In genomic region chr5:33247387-33247786, GRCm38 (mm10) we compare ENCODE assay signal across 10 mouse cellular contexts. TPM values are rescaled to one million over a fixed set of nuclear protein-coding genes. Genes with fewer than 3 reads are reported as not detected.
DNase-seq lines count a peak whose midpoint lies in the region; ATAC-seq and TF ChIP-seq lines count a peak whose summit lies in the region.
"Had no signal": no experiment of that assay in that cellular context is flagged by ENCODE, and none has a peak within 500 bp of the region (broad histone marks: within the 10 kb centered on the region; RNA-seq: fewer than 3 reads in every experiment).

No protein-coding gene starts in this region.

- H3K9ac ChIP-seq in heart, adult 2 months (ENCODE audit: low read depth, low read length): no peak overlapping the region
- H3K9ac ChIP-seq in lung, embryonic 14.5 days: no peak overlapping the region
- no peak overlapping the region for H3K9ac ChIP-seq in forebrain, embryonic 16.5 days (replicated peaks; ENCODE audit: low read depth, low read length)
- H3K9ac ChIP-seq: liver, embryonic 13.5 days had no signal

- WGBS in heart, adult 2 months: 79% methylated on average over 2 of the region's 2 CpGs
- 86% methylated on average over 2 of the region's 2 CpGs for WGBS in lung, embryonic 14.5 days
- 95% methylated on average over 2 of the region's 2 CpGs for WGBS in forebrain, embryonic 16.5 days

- TF ChIP-seq EP300 in heart, adult 2 months (IDR thresholded peaks at IDR 0.05; ENCODE audit: insufficient read depth, low read depth, low read length): no peak

- no peaks in the 10 kb centered on the region for H3K27me3 ChIP-seq in heart, adult 2 months (ENCODE audit: control insufficient read depth, insufficient read depth, low read length)
- H3K27me3 ChIP-seq in lung, embryonic 14.5 days (ENCODE audit: insufficient read depth, low read length): no peaks in the 10 kb centered on the region
- H3K27me3 ChIP-seq in forebrain, embryonic 16.5 days (replicated peaks; ENCODE audit: control insufficient read depth, insufficient read depth, low read length): no peaks in the 10 kb centered on the region
- H3K27me3 ChIP-seq: liver, embryonic 13.5 days had no signal

- peaks cover 11% of the 10 kb centered on the region for H3K4me1 ChIP-seq in heart, adult 2 months (ENCODE audit: control insufficient read depth, insufficient read depth, low read length)
- H3K4me1 ChIP-seq in lung, embryonic 14.5 days (ENCODE audit: insufficient read depth): no peaks in the 10 kb centered on the region
- H3K4me1 ChIP-seq in forebrain, embryonic 16.5 days (replicated peaks; ENCODE audit: control insufficient read depth, insufficient read depth, low read length): no peaks in the 10 kb centered on the region; the same call in 1 of the 2 replicates
- H3K4me1 ChIP-seq: liver, embryonic 13.5 days had no signal

- TF ChIP-seq POLR2A in heart, adult 2 months (IDR thresholded peaks at IDR 0.05; ENCODE audit: insufficient read depth, low read depth, low read length): no peak

- no peak overlapping the region for H3K4me3 ChIP-seq in heart, adult 2 months
- H3K4me3 ChIP-seq in lung, embryonic 14.5 days (ENCODE audit: low read depth, low read length): no peak overlapping the region
- H3K4me3 ChIP-seq in forebrain, embryonic 16.5 days (replicated peaks; ENCODE audit: low read length): no peak overlapping the region
- H3K4me3 ChIP-seq: liver, embryonic 13.5 days had no signal

- H3K36me3 ChIP-seq in heart, adult 2 months (ENCODE audit: control insufficient read depth, insufficient read depth, low read length): peaks cover 6% of the 10 kb centered on the region
- peaks cover 78% of the 10 kb centered on the region for H3K36me3 ChIP-seq in lung, embryonic 14.5 days (ENCODE audit: insufficient read depth)
- peaks cover 49% of the 10 kb centered on the region for H3K36me3 ChIP-seq in forebrain, embryonic 16.5 days (ENCODE audit: control insufficient read depth, insufficient read depth)

- H3K4me2 ChIP-seq in lung, embryonic 14.5 days: no peak overlapping the region
- H3K4me2 ChIP-seq in forebrain, embryonic 16.5 days (ENCODE audit: low read length): no peak overlapping the region
- H3K4me2 ChIP-seq: liver, embryonic 13.5 days had no signal

- TF ChIP-seq CTCF in heart, adult 2 months (IDR thresholded peaks at IDR 0.05): peak; percentile 64
- TF ChIP-seq CTCF in lung, embryonic 14.5 days (IDR thresholded peaks at IDR 0.05; ENCODE audit: low read depth): peak; percentile 57

- H3K79me2 ChIP-seq in heart, adult 2 months (replicated peaks; ENCODE audit: control insufficient read depth, insufficient read depth, low read length): no peaks in the 10 kb centered on the region

- peak overlapping the region; percentile 69 for H3K27ac ChIP-seq in heart, adult 2 months
- no peak overlapping the region; the same call in 1 of the 2 replicates for H3K27ac ChIP-seq in lung, embryonic 14.5 days (ENCODE audit: low read depth)
- no peak overlapping the region for H3K27ac ChIP-seq in forebrain, embryonic 16.5 days (ENCODE audit: low read length)
- H3K27ac ChIP-seq: liver, embryonic 13.5 days had no signal

- no peak for ATAC-seq in lung, embryonic 14.5 days (ENCODE audit: insufficient read depth)
- ATAC-seq in megakaryocyte-erythroid progenitor cell, adult 5-6 weeks (replicated peaks; ENCODE audit: low FRiP score, low TSS enrichment, poor library complexity, severe bottlenecking): 0 out of 2 replicates have a peak, but pooled peaks have one; percentile 46
- no peak for ATAC-seq in forebrain, embryonic 16.5 days
- ATAC-seq: inflammation-experienced regulatory T-cells, adult 6 months had no signal

- intact Hi-C loops in heart, adult 2 months (cut with DNase I): loop anchor here (1.0 kb wide), 1 partner anchor 44 kb away; no protein-coding TSS in a partner anchor
- intact Hi-C loops in heart, postnatal 36 days (cut with DNase I): no loop called here

- peak in 1 of 2 experiments; percentile 22 for DNase-seq in heart, adult 2 months
- no peak for DNase-seq in heart, postnatal 36 days
- peak; percentile 40 for DNase-seq in lung, embryonic 14.5 days
- no peak for DNase-seq in lung, postnatal 25 days (ENCODE audit: low spot score)
- DNase-seq in cerebellum, postnatal 36 days: peak; percentile 52 to 57
- no peak for DNase-seq in spleen, adult 12 weeks (ENCODE audit: low spot score)
- DNase-seq: liver, embryonic 13.5 days had no signal

- H3K9me3 ChIP-seq in lung, embryonic 14.5 days (ENCODE audit: low read depth, low read length): no peaks in the 10 kb centered on the region
- H3K9me3 ChIP-seq in forebrain, embryonic 16.5 days (ENCODE audit: control insufficient read depth, low read length): no peaks in the 10 kb centered on the region
- H3K9me3 ChIP-seq: liver, embryonic 13.5 days had no signal

RNA-seq across cellular contexts. Expression of gene Ctbp1, which starts 27.4 kb away (rescaled TPM):
- 100 to 1,000 TPM; 213 to 227 TPM for total RNA-seq in heart, adult 2 months (2021)
- polyA plus RNA-seq in heart, adult 2 months (2012; rRNA removed): 175 and 178 TPM in 2 replicates
- 100 to 1,000 TPM; 213 to 214 TPM for total RNA-seq in heart, postnatal 36 days (2021)
- 395 and 414 TPM in 2 replicates for polyA plus RNA-seq in lung, embryonic 14.5 days (2014; fragmentation: Nextera tagmentation; extraction: Ambion mirVana)
- 208 and 216 TPM in 2 replicates for total RNA-seq in megakaryocyte-erythroid progenitor cell, adult 5-6 weeks (2014; fragmentation: Nextera tagmentation)
- total RNA-seq in megakaryocyte-erythroid progenitor cell, adult 5-6 weeks (2017): 136 and 192 TPM in 2 replicates
- 496 and 540 TPM in 2 replicates for polyA plus RNA-seq in forebrain, embryonic 16.5 days (2015; fragmentation: Nextera tagmentation; extraction: Ambion mirVana)

RNA-seq across cellular contexts. Expression of gene Spon2, which starts 29.1 kb away (rescaled TPM):
- total RNA-seq in heart, adult 2 months (2021): 10 to 100 TPM in 1 of 2 experiments, 1 to 10 TPM in 1; 2.6 to 13.7 TPM
- 13.8 and 28.5 TPM in 2 replicates for polyA plus RNA-seq in heart, adult 2 months (2012; rRNA removed)
- total RNA-seq in heart, postnatal 36 days (2021): 1 to 10 TPM; 2.1 to 2.6 TPM
- 10.5 and 12.1 TPM in 2 replicates for polyA plus RNA-seq in lung, embryonic 14.5 days (2014; fragmentation: Nextera tagmentation; extraction: Ambion mirVana)
- total RNA-seq in megakaryocyte-erythroid progenitor cell, adult 5-6 weeks (2014; fragmentation: Nextera tagmentation): 23.4 and 35.0 TPM in 2 replicates
- total RNA-seq in megakaryocyte-erythroid progenitor cell, adult 5-6 weeks (2017): 14.8 and 15.1 TPM in 2 replicates
- polyA plus RNA-seq in forebrain, embryonic 16.5 days (2015; fragmentation: Nextera tagmentation; extraction: Ambion mirVana): 3.7 and 5.0 TPM in 2 replicates
- polyA plus RNA-seq: inflammation-experienced regulatory T-cells, adult 6 months had no signal

Comparison
In these comparisons a context has a peak if more than half of its experiments do, and no peak if none do; other contexts are left out.
1. DNase-seq: peak in lung, embryonic 14.5 days (single experiment) and cerebellum, postnatal 36 days (2 of 2); none in heart, postnatal 36 days (0 of 2), lung, postnatal 25 days (single experiment) and spleen, adult 12 weeks (single experiment).